Mouse (Mus musculus) neural tube, embryonic 14.5 days (tissue): ENCODE data around the gene Kdelc1. TPM values are rescaled to one million over a fixed set of nuclear protein-coding genes. Genes with fewer than 3 reads are reported as not detected.
A peak's percentile ranks its signal among the peaks of the same experiment; 100 is the strongest.

Source experiments
- ATAC-seq: fragments of 200-750 bp; cut with Nextera tagmentation; 2 replicates; pipeline ENCODE4 v1.8.0; 2017; ENCODE audit warnings: low read depth, mild to moderate bottlenecking, moderate TSS enrichment, moderate library complexity
- H3K27ac ChIP-seq: fragments of 300-500 bp; sonication (generic); 2 replicates; pipeline ENCODE4 v1.5.1; 2014; ENCODE audit warnings: low read depth, mild to moderate bottlenecking, control low read depth, low read length, moderate library complexity, mixed read lengths
- H3K27me3 ChIP-seq: fragments of 300-500 bp; sonication (generic); 2 replicates; pipeline ENCODE4 v1.6.1; 2014; ENCODE audit warnings: low read length; ENCODE audit not compliant: control insufficient read depth, insufficient read depth
- H3K36me3 ChIP-seq: fragments of 300-500 bp; sonication (generic); 2 replicates; pipeline ENCODE4 v1.6.1; 2014; ENCODE audit warnings: low read length, mixed read lengths; ENCODE audit not compliant: control insufficient read depth, insufficient read depth
- H3K4me1 ChIP-seq: fragments of 300-500 bp; sonication (generic); 2 replicates; pipeline ENCODE4 v1.6.1; 2014; ENCODE audit warnings: low read length; ENCODE audit not compliant: control insufficient read depth, insufficient read depth
- H3K4me2 ChIP-seq: fragments of 300-500 bp; sonication (generic); 2 replicates; pipeline ENCODE4 v1.6.1; 2014; ENCODE audit warnings: mild to moderate bottlenecking, low read depth, low read length, control low read depth
- H3K4me3 ChIP-seq: fragments of 300-500 bp; sonication (generic); 2 replicates; pipeline ENCODE4 v1.5.1; 2014; ENCODE audit warnings: low read depth, low read length, control low read depth, mixed read lengths
- H3K9ac ChIP-seq: fragments of 300-500 bp; sonication (generic); replicated peaks from 2 replicates; pipeline ENCODE4 v1.6.1; 2014; ENCODE audit warnings: low read depth, mild to moderate bottlenecking, control low read depth, low read length, mixed read lengths
- H3K9me3 ChIP-seq: fragments of 300-500 bp; sonication (generic); 2 replicates; pipeline ENCODE4 v1.6.1; 2016; ENCODE audit warnings: low read length; ENCODE audit not compliant: control insufficient read depth
- WGBS: fragments of 180-500 bp; shearing (Covaris S2); extraction: QIAGEN DNeasy Blood & Tissue Kit; methylation state at CpG from one replicate; pipeline ENCODE4 v1.1.7; 2014; 5-methylcytosine and 5-hydroxymethylcytosine counted together
- polyA plus RNA-seq: library from polyadenylated mRNA; unstranded; fragments of >200 nt; fragmentation: Nextera tagmentation; extraction: Ambion mirVana; gene quantifications from 2 replicates; pipeline ENCODE4 v1.2.1, GENCODE M21; 2014

Kdelc1 gene
- polyA plus RNA-seq, 1 experiment from 2014 or later: 25.3 TPM

DNA sequence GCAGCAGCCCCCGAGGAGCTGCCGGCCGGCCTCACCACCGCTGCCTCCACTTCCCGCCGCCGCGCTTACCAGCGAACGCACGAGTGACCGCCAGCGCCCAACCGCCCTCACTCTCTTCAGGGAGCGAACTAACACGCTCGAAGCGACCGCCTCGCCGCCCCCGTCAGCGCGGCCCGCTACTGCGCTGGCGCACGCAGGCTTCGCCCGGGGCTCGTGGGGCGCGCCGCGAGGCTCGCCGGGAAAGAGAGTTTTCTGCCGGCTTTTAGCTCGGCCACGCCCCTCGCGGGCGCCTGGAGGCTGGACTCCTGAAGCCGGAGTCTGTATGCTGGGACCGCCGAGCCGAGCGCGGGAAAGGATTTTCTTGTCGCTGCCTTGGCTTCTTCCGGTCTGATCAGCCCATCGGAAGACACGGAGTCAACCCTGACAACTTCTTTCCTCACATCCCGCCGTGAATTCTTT, 16.3 kb downstream of the Kdelc1 start, which contains the start of gene Tex30:
TSS of gene Tex30 (minus strand) at position 183 of the 459 bp plus-strand sequence.
- H3K27me3 ChIP-seq: no peaks in the 10 kb centered on the region
- H3K4me3 ChIP-seq: peak within 1 kb of the TSS; percentile 82
- peaks cover 8% of the 10 kb centered on the region for H3K36me3 ChIP-seq
- peak within 1 kb of the TSS; percentile 71 for H3K9ac ChIP-seq
- no peaks in the 10 kb centered on the region for H3K9me3 ChIP-seq
- H3K4me1 ChIP-seq: peaks cover 6% of the 10 kb centered on the region; the same call in 1 of the 2 replicates
- H3K27ac ChIP-seq: peak within 1 kb of the TSS; percentile 74
- ATAC-seq: peak; percentile 98
- WGBS: under 1% methylated on average over 55 of the region's 55 CpGs
- peak within 1 kb of the TSS; percentile 69 for H3K4me2 ChIP-seq

GRCm38 (mm10) chr1:44101448-44102225, 17.0 kb downstream of the Kdelc1 start:
- WGBS: under 1% methylated on average over 54 of the region's 55 CpGs
- no peaks in the 10 kb centered on the region for H3K27me3 ChIP-seq
- peak overlapping the region; percentile 74 for H3K27ac ChIP-seq
- peak overlapping the region; percentile 71 for H3K9ac ChIP-seq
- peaks cover 6% of the 10 kb centered on the region; the same call in 1 of the 2 replicates for H3K4me1 ChIP-seq
- H3K9me3 ChIP-seq: no peaks in the 10 kb centered on the region
- H3K4me3 ChIP-seq: peak overlapping the region; percentile 82
- H3K36me3 ChIP-seq: peaks cover 6% of the 10 kb centered on the region; the same call in 1 of the 2 replicates
- peak overlapping the region; percentile 69 for H3K4me2 ChIP-seq
- ATAC-seq: peak; percentile 81

GRCm38 (mm10) chr1:44064625-44065024, 54.0 kb downstream of the Kdelc1 start:
- H3K36me3 ChIP-seq: no peaks in the 10 kb centered on the region
- no peak overlapping the region for H3K9ac ChIP-seq
- H3K4me1 ChIP-seq: no peaks in the 10 kb centered on the region
- no peak overlapping the region for H3K4me2 ChIP-seq
- 0% methylated on average over 1 of the region's 1 CpGs for WGBS
- ATAC-seq: no peak
- H3K9me3 ChIP-seq: no peaks in the 10 kb centered on the region
- H3K27me3 ChIP-seq: no peaks in the 10 kb centered on the region
- H3K4me3 ChIP-seq: no peak overlapping the region
- H3K27ac ChIP-seq: no peak overlapping the region

GRCm38 (mm10) chr1:44063439-44063838, 55.2 kb downstream of the Kdelc1 start:
- Histone ChIP-seq H3K4me1 (no peaks in the 10 kb centered on the region), H3K4me3 (no peak overlapping the region), H3K27me3 (no peaks in the 10 kb centered on the region), H3K36me3 (no peaks in the 10 kb centered on the region), H3K4me2 (no peak overlapping the region), H3K9me3 (no peaks in the 10 kb centered on the region), H3K27ac (no peak overlapping the region), H3K9ac (no peak overlapping the region)
- no peak for ATAC-seq
- 95% methylated on average over 6 of the region's 6 CpGs for WGBS

DNA sequence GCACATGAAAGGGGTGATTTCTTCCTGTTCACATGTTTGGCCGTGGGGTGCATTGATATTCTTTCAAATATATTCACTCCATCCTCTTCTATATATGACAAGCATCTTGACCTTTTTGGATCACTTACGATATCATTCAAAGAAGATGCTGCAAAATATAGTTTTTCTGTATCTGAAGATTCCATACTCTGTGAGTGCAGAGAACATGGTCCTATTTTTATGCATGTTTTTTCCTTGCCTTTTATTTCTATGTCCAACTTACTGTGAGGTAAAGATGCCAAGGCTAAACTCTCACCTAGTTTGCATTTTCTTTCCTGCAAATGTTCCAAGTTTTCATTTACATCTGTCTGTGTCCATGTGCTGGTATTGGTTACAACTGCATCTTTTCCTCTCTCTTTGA, 56.8 kb downstream of the Kdelc1 start, which contains the start of gene Gm8251:
TSS of gene Gm8251 (minus strand) at position 101 of the 400 bp plus-strand sequence.
- H3K4me3 ChIP-seq: no peak within 1 kb of the TSS
- H3K27ac ChIP-seq: no peak within 1 kb of the TSS
- no peaks in the 10 kb centered on the region for H3K27me3 ChIP-seq
- no peak for ATAC-seq
- WGBS: 94% methylated on average over 2 of the region's 2 CpGs
- no peak within 1 kb of the TSS for H3K9ac ChIP-seq
- no peaks in the 10 kb centered on the region for H3K36me3 ChIP-seq
- H3K4me2 ChIP-seq: no peak within 1 kb of the TSS
- no peaks in the 10 kb centered on the region for H3K4me1 ChIP-seq
- H3K9me3 ChIP-seq: no peaks in the 10 kb centered on the region

DNA sequence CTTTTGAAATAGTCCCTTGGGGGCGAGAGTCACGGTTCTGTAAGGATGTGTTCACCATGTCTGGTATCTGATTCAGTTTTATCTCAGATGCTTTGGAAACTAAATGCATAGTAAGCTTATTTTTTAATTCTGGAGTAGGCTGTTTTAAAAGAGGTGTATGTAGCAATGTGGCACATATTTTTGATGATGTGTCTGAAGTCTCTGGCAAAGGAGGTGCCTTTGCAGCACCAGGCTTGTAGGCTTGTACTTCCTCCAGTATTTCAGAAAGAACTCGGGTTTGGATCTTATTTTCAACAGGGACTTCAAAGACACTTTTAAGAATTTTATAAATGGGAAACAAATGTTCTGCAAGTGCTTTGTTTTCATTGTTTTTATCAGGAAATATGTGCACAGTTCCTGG, 60.8 kb downstream of the Kdelc1 start:
- ATAC-seq: no peak
- no peaks in the 10 kb centered on the region for H3K4me1 ChIP-seq
- H3K27ac ChIP-seq: no peak overlapping the region
- no peak overlapping the region for H3K4me3 ChIP-seq
- H3K36me3 ChIP-seq: no peaks in the 10 kb centered on the region
- no peaks in the 10 kb centered on the region for H3K9me3 ChIP-seq
- H3K27me3 ChIP-seq: no peaks in the 10 kb centered on the region
- H3K9ac ChIP-seq: no peak overlapping the region
- 89% methylated on average over 3 of the region's 3 CpGs for WGBS
- no peak overlapping the region for H3K4me2 ChIP-seq

Other genes with a start within 250 kb of the Kdelc1 start
- 59.2 and 69.0 TPM in 2 replicates for gene Tpp2, start 185.2 kb downstream of the Kdelc1 start, polyA plus RNA-seq
- 1.7 and 2.1 TPM in 2 replicates for gene Mettl21c, start 98.8 kb downstream of the Kdelc1 start, polyA plus RNA-seq
- 0.04 and 0.08 TPM in 2 replicates for gene Gm8251, start 56.9 kb downstream of the Kdelc1 start, polyA plus RNA-seq
- gene Tex30, start 16.4 kb downstream of the Kdelc1 start, polyA plus RNA-seq: 40.1 and 45.4 TPM in 2 replicates
- gene Bivm, start 149 bp upstream of the Kdelc1 start, polyA plus RNA-seq: 34.8 and 41.5 TPM in 2 replicates
- gene Ercc5, start 28.9 kb upstream of the Kdelc1 start, polyA plus RNA-seq: 29.9 and 38.3 TPM in 2 replicates
- not detected in 2 replicates for gene Mettl21e, start 100.2 kb upstream of the Kdelc1 start, polyA plus RNA-seq